Mouse (Mus musculus): Measurements from ENCODE around the gene Grem1.

Gene Grem1

GRCm38 (mm10) chr2:113758311-113759161 is at the start of gene Grem1:
Grem1 (minus strand) TSS chr2:113758646.
- DNase-seq = no peak

- DNase-seq = peak; percentile 76
Measured at GRCm38 (mm10) chr2:113807640-113808039, 49.2 kb upstream of the Grem1 start.

GRCm38 (mm10) chr2:113806851-113807577 is 48.6 kb upstream of the Grem1 start:
- no peak for DNase-seq

GRCm38 (mm10) chr2:113805765-113806164 is 47.3 kb upstream of the Grem1 start:
- no peak for DNase-seq

- no peak for DNase-seq
Measured at GRCm38 (mm10) chr2:113803753-113804152, 45.3 kb upstream of the Grem1 start.

GRCm38 (mm10) chr2:113800846-113801245 is 42.4 kb upstream of the Grem1 start:
- no peak for DNase-seq

- no peak for DNase-seq
Measured at GRCm38 (mm10) chr2:113798605-113799004, 40.2 kb upstream of the Grem1 start.

- no peak for DNase-seq
Measured at GRCm38 (mm10) chr2:113795186-113795585, 36.7 kb upstream of the Grem1 start.

- no peak for DNase-seq
Measured at GRCm38 (mm10) chr2:113793521-113793920, 35.1 kb upstream of the Grem1 start.

GRCm38 (mm10) chr2:113788821-113789387 is 30.5 kb upstream of the Grem1 start:
- no peak for DNase-seq

- DNase-seq = no peak
Measured at GRCm38 (mm10) chr2:113787882-113788281, 29.4 kb upstream of the Grem1 start.

GRCm38 (mm10) chr2:113784851-113785250 is 26.4 kb upstream of the Grem1 start:
- no peak for DNase-seq

- no peak for DNase-seq
Measured at GRCm38 (mm10) chr2:113781521-113781920, 23.1 kb upstream of the Grem1 start.

- no peak for DNase-seq
Measured at GRCm38 (mm10) chr2:113781107-113781506, 22.7 kb upstream of the Grem1 start.

- no peak for DNase-seq
Measured at GRCm38 (mm10) chr2:113779336-113779735, 20.9 kb upstream of the Grem1 start.

GRCm38 (mm10) chr2:113778036-113778435 is 19.6 kb upstream of the Grem1 start:
- no peak for DNase-seq

- no peak for DNase-seq
Measured at GRCm38 (mm10) chr2:113776297-113776696, 17.9 kb upstream of the Grem1 start.

- no peak for DNase-seq
Measured at GRCm38 (mm10) chr2:113774150-113774805, 15.8 kb upstream of the Grem1 start.

- no peak for DNase-seq
Measured at GRCm38 (mm10) chr2:113768541-113769303, 10.3 kb upstream of the Grem1 start.

GRCm38 (mm10) chr2:113765885-113766284 is 7.4 kb upstream of the Grem1 start:
- DNase-seq = no peak

GRCm38 (mm10) chr2:113764968-113765367 is 6.5 kb upstream of the Grem1 start:
- no peak for DNase-seq

GRCm38 (mm10) chr2:113757525-113758310 is 728 bp downstream of the Grem1 start:
- DNase-seq = no peak

Data from lung, postnatal 14 days (tissue).